In genomic region chr13:41994126-41994525, GRCm38 (mm10) we compare ENCODE assay signal across 30 mouse cellular contexts. TPM values are rescaled to one million over a fixed set of nuclear protein-coding genes. Genes with fewer than 3 reads are reported as not detected.
A peak's percentile ranks its signal among the peaks of the same experiment; 100 is the strongest.
DNase-seq lines count a peak whose midpoint lies in the region; ATAC-seq and TF ChIP-seq lines count a peak whose summit lies in the region.
"Had no signal": no experiment of that assay in that cellular context is flagged by ENCODE, and none has a peak within 500 bp of the region (broad histone marks: within the 10 kb centered on the region; RNA-seq: fewer than 3 reads in every experiment).

No protein-coding gene starts in this region.

- H3K9me3 ChIP-seq in liver, embryonic 12.5 days (replicated peaks), result no peaks in the 10 kb centered on the region
- H3K9me3 ChIP-seq: forebrain, embryonic 12.5 days; heart, embryonic 12.5 days; hindbrain, embryonic 10.5 days; hindbrain, embryonic 15.5 days; limb, embryonic 12.5 days; midbrain, embryonic 10.5 days; midbrain, embryonic 15.5 days had no signal

- H3K4me2 ChIP-seq in liver, embryonic 12.5 days, result no peak overlapping the region
- H3K4me2 ChIP-seq: forebrain, embryonic 12.5 days; heart, embryonic 12.5 days; hindbrain, embryonic 15.5 days; limb, embryonic 12.5 days; liver, embryonic 11.5 days; midbrain, embryonic 15.5 days had no signal

- no peaks in the 10 kb centered on the region for H3K79me2 ChIP-seq in liver, adult 2 months (ENCODE audit: control insufficient read depth, insufficient read depth, low read length)

- H3K27me3 ChIP-seq in liver, adult 2 months (ENCODE audit: control insufficient read depth, insufficient read depth, low read length), result no peaks in the 10 kb centered on the region
- H3K27me3 ChIP-seq in liver, embryonic 12.5 days (replicated peaks), result no peaks in the 10 kb centered on the region
- H3K27me3 ChIP-seq: forebrain, embryonic 12.5 days; heart, embryonic 12.5 days; hindbrain, embryonic 15.5 days; limb, embryonic 12.5 days; midbrain, embryonic 15.5 days had no signal

- DNase-seq in gastrocnemius, postnatal 25 days, result peak; percentile 9
- no peak for DNase-seq in gastrocnemius, postnatal 14 days
- peak; percentile 27 for DNase-seq in liver, adult 2 months (ENCODE audit: extremely low read depth, low read depth, low spot score)
- peak; percentile 14 for DNase-seq in NIH3T3 (ENCODE audit: low read depth)
- DNase-seq in lung, postnatal 36 days, result peak; percentile 22
- no peak for DNase-seq in MN1 (ENCODE audit: low spot score)
- DNase-seq: adrenal gland, adult 2 months; adrenal gland, postnatal 36 days; cerebellum, adult 2 months; cerebellum, postnatal 14 days; forebrain, postnatal 0 days; gastrocnemius, postnatal 36 days; kidney, adult 11 months; kidney, postnatal 14 days; layer of hippocampus, adult 9-11 months; liver, postnatal 0 days; right cerebral cortex, adult 18-20 months; thymus, adult 2 months; thymus, postnatal 36 days had no signal

- no peak overlapping the region for H3K4me3 ChIP-seq in liver, adult 2 months (ENCODE audit: insufficient read depth, low read depth, low read length)
- no peak overlapping the region for H3K4me3 ChIP-seq in liver, embryonic 12.5 days
- H3K4me3 ChIP-seq: erythroblast, embryonic 14.5 days; forebrain, embryonic 12.5 days; heart, embryonic 12.5 days; hindbrain, embryonic 10.5 days; hindbrain, embryonic 15.5 days; limb, embryonic 12.5 days; midbrain, embryonic 10.5 days; midbrain, embryonic 15.5 days had no signal

- 20% methylated on average over 3 of the region's 3 CpGs for WGBS in liver, adult 2 months
- WGBS in liver, embryonic 12.5 days (ENCODE audit: insufficient replicate concordance), result 42% methylated on average over 3 of the region's 3 CpGs

- no peak overlapping the region for H3K27ac ChIP-seq in liver, adult 2 months (replicated peaks; ENCODE audit: insufficient read depth, low read depth, low read length)
- no peak overlapping the region for H3K27ac ChIP-seq in liver, embryonic 12.5 days
- H3K27ac ChIP-seq: forebrain, embryonic 12.5 days; hindbrain, embryonic 10.5 days; hindbrain, embryonic 15.5 days; limb, embryonic 12.5 days; midbrain, embryonic 10.5 days; midbrain, embryonic 15.5 days had no signal

- no peaks in the 10 kb centered on the region for H3K36me3 ChIP-seq in liver, adult 2 months (ENCODE audit: control insufficient read depth, insufficient read depth, low read length)
- no peaks in the 10 kb centered on the region for H3K36me3 ChIP-seq in liver, embryonic 12.5 days
- H3K36me3 ChIP-seq: forebrain, embryonic 12.5 days; heart, embryonic 12.5 days; hindbrain, embryonic 10.5 days; hindbrain, embryonic 15.5 days; limb, embryonic 12.5 days; midbrain, embryonic 10.5 days; midbrain, embryonic 15.5 days had no signal

- H3K4me1 ChIP-seq in liver, adult 2 months (ENCODE audit: control insufficient read depth, insufficient read depth, low read length), result no peaks in the 10 kb centered on the region
- H3K4me1 ChIP-seq in liver, embryonic 12.5 days, result no peaks in the 10 kb centered on the region
- H3K4me1 ChIP-seq: forebrain, embryonic 12.5 days; heart, embryonic 12.5 days; hindbrain, embryonic 10.5 days; hindbrain, embryonic 15.5 days; midbrain, embryonic 15.5 days had no signal

- no peak overlapping the region for H3K9ac ChIP-seq in liver, adult 2 months (ENCODE audit: low read depth, low read length)
- H3K9ac ChIP-seq in liver, embryonic 12.5 days, result no peak overlapping the region
- H3K9ac ChIP-seq: forebrain, embryonic 12.5 days; forebrain, postnatal 0 days; heart, embryonic 12.5 days; hindbrain, embryonic 15.5 days; limb, embryonic 12.5 days; liver, postnatal 0 days; midbrain, embryonic 15.5 days had no signal

- no peak for TF ChIP-seq CTCF in liver, adult 2 months (IDR thresholded peaks at IDR 0.05; ENCODE audit: low read depth, low read length)

- ATAC-seq in liver, embryonic 12.5 days, result no peak
- ATAC-seq: forebrain, postnatal 0 days; inflammation-experienced regulatory T-cells, adult 6 months; liver, postnatal 0 days; midbrain, embryonic 15.5 days had no signal

- no peak for TF ChIP-seq POLR2A in liver, adult 2 months (IDR thresholded peaks at IDR 0.05; ENCODE audit: extremely low read depth, insufficient read depth, low read length)

- intact Hi-C loops in gastrocnemius, postnatal 14 days (cut with DNase I; ENCODE audit: low total_unique reads), result no loop called here

RNA-seq across cellular contexts. Expression of gene Hivep1, which starts 57.7 kb away (rescaled TPM):
- 10 to 100 TPM; 12.4 to 14.4 TPM for total RNA-seq in gastrocnemius, postnatal 25 days (2021)
- 10 to 100 TPM; 12.1 to 16.2 TPM for total RNA-seq in gastrocnemius, postnatal 14 days (2021)
- 3.5 and 5.1 TPM in 2 replicates for total RNA-seq in liver, adult 2 months (2014; rRNA removed)
- 7.0 and 9.0 TPM in 2 replicates for polyA plus RNA-seq in liver, adult 2 months (2012; rRNA removed)
- polyA plus RNA-seq in liver, embryonic 12.5 days (2016; fragmentation: Nextera tagmentation; extraction: Ambion mirVana), result 4.4 and 4.6 TPM in 2 replicates

Comparison
In these comparisons a context has a peak if more than half of its experiments do, and no peak if none do; other contexts are left out.
1. DNase-seq: peak in gastrocnemius, postnatal 25 days (single experiment), liver, adult 2 months (single experiment), NIH3T3 (single experiment) and lung, postnatal 36 days (single experiment); none in gastrocnemius, postnatal 14 days (single experiment) and MN1 (single experiment).